Mouse (Mus musculus): ENCODE measurements around the gene Kcnk15.

Gene Kcnk15

GRCm38 (mm10) chr2:163853461-163853901, at the start of gene Kcnk15:
TSS of gene Kcnk15 (plus strand) at chr2:163853651.
- peak in 1 of 2 experiments; percentile 13 for DNase-seq

GRCm38 (mm10) chr2:163803838-163804237, 49.6 kb upstream of the Kcnk15 start:
- DNase-seq: no peak

DNA sequence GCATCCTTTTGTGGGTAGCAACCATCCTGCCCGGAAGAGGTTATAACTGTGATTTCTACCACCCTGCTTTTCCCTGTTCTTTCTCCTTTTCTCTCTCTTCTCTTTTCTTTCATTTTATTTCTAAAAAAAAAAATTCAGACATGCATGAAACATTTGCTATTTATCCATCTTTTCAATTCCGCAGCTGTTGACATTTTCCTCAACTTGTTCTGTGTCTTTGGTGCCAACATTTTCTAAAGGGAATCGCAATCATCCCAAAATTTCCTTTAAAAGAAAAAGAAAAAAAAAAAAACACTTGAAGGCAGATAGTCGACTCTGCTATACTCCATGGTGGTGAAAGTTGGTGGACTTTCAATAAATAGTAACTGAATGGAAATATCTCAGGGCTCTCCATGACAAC, 44.3 kb upstream of the Kcnk15 start:
- no peak for DNase-seq

DNA sequence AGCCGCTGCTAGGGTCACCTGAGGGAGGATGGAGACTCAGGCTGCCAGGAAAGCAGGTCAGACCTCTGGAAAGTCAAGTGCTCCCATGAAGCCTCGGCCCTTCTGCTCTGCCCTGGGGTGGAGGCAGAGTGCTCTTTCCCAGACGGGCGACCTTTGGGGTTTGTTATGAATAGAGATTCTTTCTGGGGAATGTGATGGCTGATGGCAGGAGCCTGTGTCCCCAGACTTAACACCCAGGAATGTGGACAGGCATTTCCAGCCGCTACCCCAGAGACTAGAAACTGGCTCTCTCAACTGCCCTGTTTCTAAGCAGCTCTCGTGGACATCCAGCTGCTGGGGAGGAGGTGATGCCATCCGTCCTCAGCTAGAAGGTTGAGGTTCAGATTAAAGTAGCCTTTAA, 43.7 kb upstream of the Kcnk15 start:
- DNase-seq: peak; percentile 41 to 80

GRCm38 (mm10) chr2:163813077-163813476, 40.4 kb upstream of the Kcnk15 start:
- no peak for DNase-seq

DNA sequence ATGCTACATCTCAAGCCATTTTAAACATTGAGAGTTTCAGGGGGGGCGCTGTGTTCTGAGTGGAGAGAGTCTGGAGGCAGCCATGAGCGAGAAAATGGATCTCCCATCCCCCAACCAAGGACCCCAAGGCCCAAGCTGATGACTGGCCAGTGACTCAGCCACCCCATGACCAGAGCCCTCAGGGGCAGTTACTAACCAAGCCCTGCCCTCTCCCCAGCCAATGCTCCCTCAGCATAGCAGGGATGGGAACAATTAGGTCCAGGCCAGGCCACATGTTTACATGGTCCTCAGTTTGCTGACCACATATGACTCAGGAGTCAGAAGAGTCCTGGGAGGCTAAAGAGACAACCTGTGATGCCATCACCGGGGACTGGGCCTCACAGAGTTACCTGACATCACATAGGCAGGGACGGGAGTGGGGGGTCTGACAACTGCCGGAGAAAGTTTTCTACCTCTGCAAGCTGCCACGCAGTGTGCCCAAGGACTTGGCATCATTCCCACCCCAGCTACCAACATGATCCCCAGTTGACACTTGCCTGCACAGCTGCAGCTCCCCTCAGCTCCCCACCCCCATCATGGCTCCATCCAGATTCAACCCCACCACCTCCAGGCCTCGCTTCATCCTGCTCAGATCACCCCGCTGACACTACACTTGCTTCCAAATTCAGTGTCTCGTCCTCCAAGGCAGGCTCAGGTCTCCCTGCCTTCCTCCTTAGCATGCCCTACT, 38.5 kb upstream of the Kcnk15 start:
- DNase-seq: no peak

DNA sequence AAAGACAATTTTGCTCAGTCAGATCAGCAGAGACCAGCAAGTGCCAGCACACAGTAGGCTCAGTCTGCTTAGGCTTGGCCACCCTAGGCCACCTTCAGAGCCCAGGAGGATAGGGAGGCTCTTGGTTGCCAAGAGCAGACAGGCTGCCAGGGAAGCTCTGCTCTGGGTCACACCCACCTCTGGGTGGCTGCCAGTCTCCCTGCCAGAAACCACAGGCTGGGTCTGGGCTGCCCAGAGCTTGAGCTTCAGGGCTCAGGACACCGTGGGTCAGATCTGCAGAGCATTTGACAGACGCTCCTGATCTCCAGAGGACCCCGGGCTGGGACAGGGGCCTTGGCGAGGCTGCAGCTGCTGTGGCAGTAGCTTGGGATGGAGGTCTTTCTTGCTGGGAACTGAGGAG, 32.8 kb upstream of the Kcnk15 start, which contains the start of gene Ccn5:
Gene Ccn5 (plus strand): TSS at position 255 of the 400 bp plus-strand sequence.
- DNase-seq: peak; percentile 50 to 72

DNA sequence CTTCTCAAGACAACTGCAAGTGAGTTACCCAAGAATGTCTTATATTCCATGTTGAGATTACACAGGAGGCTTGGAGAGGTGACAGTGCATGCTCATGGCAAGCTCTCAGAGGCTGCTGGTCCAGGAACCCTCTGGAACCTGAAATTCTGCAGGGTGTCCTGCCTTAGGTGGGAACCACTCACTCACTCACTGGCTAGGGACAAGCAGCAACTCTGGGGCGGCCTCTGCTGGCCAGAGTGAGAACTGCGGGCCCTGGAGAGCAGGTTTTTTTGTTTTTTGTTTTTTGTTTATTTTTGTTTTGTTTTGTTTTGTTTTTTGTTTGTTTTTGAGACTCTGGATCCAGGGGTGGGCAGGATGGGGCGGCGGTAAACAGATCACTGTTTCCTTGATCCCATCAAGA, 30.2 kb upstream of the Kcnk15 start:
- peak; percentile 50 to 65 for DNase-seq

GRCm38 (mm10) chr2:163823771-163824170, 29.7 kb upstream of the Kcnk15 start:
- DNase-seq: peak; percentile 60 to 76

DNA sequence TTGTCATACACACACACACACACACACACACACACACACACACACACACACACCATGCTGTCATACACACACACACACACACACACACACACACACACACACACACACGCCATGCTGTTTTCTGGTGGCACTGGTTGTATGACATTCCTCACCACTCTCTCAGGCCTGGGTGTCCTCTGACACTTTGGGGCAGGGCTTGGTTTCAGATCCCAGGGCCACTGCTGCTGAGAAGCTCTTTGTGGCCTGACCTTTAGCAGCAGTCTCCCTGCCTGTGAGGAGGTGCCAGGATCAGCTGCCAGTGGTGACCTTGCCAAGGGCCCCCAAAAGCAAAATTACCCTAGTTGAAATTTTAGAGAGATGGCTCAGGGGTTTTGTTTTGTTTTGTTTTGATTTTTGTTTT, 27.6 kb upstream of the Kcnk15 start:
- no peak for DNase-seq

DNA sequence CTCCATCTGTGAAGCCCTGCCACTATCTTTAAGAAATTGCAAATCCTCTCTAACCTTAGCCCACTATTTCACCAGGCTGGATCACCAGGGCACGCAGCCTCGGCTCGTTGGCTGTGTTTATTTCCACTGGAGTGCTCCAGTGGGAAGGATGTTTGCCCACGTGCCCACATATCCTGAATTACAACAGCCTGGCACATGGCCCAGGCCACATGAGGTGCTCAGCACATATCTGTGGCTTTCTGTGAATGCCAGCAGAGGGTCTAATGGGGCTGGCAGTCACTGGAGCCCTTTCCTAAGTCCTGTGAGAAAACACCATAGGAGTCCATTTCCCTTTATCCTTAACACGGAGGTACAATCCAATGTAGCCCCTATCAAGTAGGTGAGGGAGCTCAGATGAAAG, 27.0 kb upstream of the Kcnk15 start:
- DNase-seq: peak; percentile 36 to 68

DNA sequence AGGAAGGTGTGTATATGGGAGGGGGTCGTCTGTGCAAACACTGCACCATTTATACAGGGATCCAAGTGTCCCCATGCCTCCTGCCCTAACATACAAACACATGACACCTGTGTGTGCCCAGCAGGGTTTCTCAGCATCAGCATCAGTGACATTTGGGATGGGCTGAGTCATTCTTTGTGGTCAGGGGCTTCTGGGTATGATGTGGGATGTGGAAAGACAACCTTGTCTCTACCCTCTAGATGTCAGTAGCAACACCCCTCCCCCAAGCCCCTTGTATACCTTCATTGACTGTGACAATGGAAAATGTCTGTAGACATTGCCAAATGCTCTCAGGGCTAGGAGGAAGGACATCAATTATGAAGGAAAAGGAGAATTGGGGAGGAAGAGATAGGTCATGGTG, 22.3 kb upstream of the Kcnk15 start:
- no peak for DNase-seq

DNA sequence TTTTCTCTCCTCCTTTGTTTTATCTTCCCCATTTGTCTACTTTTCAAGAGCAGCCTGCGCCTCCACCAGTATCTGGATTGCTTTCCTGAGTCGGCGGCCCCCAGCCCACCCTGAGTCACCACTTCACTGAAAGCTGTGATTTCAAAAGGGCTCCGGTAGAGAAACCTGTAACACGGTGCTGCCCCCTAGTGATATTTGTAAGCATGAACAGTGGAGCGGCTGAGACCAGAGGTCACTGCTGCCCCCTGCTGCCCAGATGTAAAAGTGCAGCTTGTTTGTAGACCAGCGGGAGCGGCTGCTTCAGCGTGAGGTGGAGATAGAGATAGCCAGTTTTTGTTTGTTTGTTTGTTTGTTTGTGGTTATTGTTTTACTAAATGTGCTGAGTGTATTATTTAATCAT, 15.4 kb upstream of the Kcnk15 start:
- peak; percentile 74 to 85 for DNase-seq

DNA sequence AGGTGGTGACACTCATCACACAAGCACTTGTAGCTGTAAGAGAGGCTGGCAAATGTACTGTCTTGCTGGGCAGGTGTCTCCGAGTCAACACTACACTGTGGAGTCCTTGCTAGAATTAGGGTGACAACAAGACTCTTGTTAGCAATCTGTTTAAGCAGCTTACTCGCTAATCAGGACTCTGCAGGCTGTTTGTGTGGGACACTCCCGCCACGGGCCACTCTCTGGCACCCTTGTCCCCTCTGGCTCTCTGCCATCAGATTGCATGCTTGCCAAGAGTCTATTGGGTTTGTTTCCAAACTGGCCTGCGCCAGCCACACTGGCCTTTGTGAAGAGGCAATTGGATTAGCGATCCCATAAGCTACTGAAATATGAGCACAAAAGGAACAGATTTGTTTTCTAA, 13.9 kb upstream of the Kcnk15 start:
- peak; percentile 73 to 74 for DNase-seq

DNA sequence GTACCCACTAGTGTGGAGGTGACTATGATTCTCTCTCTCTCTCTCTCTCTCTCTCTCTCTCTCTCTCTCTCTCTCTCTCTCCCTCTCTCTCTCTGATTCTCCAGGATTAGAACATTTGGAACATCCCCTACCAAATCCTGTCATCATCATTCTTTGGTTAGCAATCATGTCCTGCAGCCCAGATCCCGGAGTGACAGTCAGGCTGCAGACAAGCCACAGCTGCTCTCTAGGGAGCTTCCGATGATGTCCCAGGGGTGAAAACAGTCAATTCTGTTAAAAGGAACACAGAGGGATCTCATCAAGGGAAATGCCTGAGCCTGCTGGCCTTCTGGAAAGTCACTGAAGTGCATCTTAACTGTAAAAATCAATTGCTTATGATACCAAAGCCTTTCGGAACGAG, 11.4 kb upstream of the Kcnk15 start:
- DNase-seq: peak; percentile 34 to 70

GRCm38 (mm10) chr2:163857233-163857632, 3.8 kb downstream of the Kcnk15 start:
- no peak for DNase-seq

GRCm38 (mm10) chr2:163858254-163858947, 5.0 kb downstream of the Kcnk15 start:
- DNase-seq: peak in 1 of 2 experiments; percentile 37

DNA sequence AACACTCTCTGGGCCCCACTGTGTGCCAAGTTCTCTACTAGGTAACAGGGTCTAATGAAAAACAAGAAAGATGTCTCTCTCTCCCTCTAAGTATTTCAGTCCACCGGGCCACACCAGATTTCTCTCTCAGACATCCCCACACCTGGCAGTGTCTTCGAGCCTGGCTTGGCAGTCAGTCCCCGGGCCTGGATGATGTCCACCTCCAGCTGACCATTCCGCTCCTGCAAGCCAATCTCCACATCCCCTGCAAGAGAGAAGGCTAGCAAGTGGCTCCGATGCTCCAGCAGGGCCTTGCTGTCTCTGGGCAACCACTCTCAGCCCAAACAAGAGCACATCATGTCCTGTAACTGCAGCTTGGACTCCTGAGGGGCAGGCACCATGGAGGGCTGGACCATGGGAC, 11.9 kb downstream of the Kcnk15 start:
- no peak for DNase-seq

DNA sequence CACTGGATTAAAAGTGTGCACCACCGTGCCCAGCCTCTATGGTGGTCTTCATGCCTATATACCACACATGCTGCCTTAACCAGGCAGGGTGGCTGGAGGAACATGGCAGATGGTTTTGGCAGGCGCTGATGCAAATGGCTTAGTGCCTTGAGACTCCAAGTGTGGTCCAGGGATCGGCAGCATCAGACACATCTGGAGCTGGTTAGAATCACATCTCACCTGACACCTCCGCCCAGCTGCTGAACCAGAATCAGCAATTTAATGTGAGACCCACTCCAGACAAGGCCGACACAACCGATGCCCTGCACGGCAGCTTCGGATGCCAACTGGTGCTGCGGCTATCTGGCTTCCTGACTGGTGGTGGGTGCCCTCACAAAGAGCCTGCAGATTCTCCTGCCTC, 12.6 kb downstream of the Kcnk15 start:
- DNase-seq: no peak

DNA sequence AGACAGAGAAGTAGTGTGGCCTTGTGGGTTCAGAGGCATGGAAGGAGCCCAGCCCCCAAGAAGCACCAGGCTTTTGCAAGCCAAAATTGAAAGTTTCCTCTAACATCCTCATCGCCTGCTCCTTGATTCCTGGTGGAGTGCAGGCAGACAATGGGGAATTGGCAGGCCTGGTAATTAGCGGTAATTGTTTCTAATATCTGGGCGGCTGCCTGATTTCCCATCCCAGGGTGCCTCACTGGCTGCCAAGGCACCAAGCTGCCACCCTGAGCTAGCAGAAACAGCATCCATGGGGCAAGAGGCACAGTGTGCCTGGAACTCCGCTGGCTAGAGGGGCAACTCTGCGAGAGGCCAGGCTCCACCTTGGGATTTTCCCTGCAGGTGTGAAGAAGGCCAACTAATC, 16.3 kb downstream of the Kcnk15 start:
- no peak for DNase-seq

GRCm38 (mm10) chr2:163871266-163871665, 17.8 kb downstream of the Kcnk15 start:
- no peak for DNase-seq

GRCm38 (mm10) chr2:163871906-163872305, 18.5 kb downstream of the Kcnk15 start:
- DNase-seq: no peak

- no peak for DNase-seq
These were observed 21.4 kb downstream of the Kcnk15 start for GRCm38 (mm10) chr2:163874877-163875276.

DNA sequence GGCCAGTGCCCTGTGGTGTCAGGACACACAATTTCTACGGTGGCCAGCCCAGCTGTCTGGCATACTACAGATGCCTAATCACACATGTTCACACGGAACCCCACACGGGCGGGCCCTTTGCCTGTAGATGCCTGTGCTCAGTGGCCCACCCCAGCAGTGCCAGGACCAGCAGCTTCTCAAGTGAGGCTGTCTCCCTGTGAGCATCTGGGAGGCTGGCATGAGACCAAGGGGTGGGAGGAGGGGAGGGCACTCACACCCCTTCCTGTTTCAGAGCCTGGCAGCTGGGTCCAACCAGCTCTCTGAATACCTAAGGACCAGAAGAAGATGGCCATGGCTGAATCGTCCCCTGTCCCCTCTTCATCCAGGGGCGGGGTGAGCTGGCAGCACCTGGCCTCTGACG, 22.0 kb downstream of the Kcnk15 start:
- DNase-seq: peak in 1 of 2 experiments; percentile 35

All from lung, postnatal 4 days (tissue).